Mouse (Mus musculus) fat pad, adult 2 months (tissue): ENCODE results near the gene Kif5a.
"Not testable (repeated sequence)": the region's sequence is repeated elsewhere in the genome, so short reads cannot be mapped to it uniquely, and the experiment has no call there.

Experiments
- DNase-seq: peaks from one replicate; pipeline ENCODE4 v3.0.0-alpha.2; 2011; ENCODE audit warnings: low read depth, low spot score; ENCODE audit errors: extremely low read depth

Kif5a gene

DNA sequence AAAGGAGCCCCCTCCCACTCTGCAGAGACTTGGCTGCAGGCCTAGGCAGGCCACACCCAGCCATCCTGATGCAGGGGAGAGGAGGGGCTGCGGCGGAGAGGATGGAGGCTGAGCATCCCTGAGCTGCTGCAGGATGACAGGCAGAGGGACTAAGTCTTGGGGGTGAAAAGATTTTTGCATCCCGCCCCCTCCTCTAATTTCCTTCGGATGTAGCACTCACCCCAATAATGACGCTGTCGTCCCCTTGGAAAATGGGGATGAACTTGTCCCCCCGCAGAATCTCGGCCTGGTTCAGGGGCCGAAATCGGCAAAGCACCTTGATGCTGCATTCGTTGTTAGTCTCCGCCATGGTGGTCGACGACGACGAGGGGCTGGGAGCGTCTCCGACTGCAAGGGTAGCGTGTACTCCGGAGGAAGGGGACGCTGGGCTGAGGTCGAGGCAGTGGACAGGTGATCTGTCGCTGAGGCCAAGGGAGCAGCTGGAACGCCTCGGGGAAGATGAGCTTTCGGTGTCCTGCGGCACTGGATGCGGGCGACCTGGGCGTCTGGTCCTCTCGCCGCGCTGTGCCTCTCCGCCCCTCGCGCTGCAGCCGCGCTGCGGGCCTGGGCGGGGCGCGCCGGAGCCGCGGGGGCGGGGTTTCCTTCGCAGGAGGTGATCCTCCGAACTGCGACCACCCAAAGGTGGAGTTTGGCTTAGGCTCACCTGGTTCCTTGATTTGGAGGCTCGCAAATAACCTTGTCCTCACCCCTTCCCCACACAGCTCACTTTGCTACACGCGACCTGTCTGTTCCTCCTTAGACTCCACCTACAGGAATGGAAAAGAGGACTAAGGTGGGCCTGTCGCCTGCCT lies at the start of gene Kif5a:
Gene Kif5a (minus strand): TSS at position 801 of the 851 bp plus-strand sequence.
- DNase-seq = no peak

DNA sequence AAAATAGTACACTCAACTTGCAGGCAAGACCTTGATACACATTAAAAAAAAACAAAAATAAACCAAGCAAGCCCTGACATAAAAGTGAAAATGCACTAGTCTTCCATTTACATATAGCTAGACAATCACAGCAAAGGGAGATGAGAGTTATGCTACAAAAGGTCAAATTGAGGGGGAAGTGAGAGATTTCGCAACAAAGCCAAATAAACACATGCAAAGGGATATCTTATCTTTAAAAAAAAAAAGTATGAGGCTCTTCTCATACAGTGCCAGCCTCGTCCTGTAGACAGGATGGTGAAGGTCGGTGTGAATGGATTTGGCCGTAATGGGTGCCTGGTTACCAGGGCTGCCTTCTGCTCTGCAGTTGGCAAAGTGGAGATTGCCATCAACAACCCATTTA lies 49.7 kb upstream of the Kif5a start:
- DNase-seq = no peak

DNA sequence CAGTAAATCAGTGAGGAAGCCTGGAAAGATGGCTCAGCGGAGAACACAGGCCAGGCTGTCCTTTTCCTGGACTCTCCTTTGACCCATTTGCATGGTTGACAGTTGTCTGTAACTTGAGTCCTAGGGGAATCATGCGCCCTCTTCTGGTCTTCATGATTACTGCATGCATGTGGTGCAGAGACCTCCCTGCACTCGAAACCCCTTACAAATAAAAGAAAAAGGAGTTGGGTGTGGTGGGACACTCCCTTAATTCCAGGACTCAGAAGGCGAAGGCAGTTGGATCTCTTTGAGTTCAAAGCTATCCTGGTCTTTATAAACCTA lies 49.2 kb upstream of the Kif5a start:
- no peak for DNase-seq

DNA sequence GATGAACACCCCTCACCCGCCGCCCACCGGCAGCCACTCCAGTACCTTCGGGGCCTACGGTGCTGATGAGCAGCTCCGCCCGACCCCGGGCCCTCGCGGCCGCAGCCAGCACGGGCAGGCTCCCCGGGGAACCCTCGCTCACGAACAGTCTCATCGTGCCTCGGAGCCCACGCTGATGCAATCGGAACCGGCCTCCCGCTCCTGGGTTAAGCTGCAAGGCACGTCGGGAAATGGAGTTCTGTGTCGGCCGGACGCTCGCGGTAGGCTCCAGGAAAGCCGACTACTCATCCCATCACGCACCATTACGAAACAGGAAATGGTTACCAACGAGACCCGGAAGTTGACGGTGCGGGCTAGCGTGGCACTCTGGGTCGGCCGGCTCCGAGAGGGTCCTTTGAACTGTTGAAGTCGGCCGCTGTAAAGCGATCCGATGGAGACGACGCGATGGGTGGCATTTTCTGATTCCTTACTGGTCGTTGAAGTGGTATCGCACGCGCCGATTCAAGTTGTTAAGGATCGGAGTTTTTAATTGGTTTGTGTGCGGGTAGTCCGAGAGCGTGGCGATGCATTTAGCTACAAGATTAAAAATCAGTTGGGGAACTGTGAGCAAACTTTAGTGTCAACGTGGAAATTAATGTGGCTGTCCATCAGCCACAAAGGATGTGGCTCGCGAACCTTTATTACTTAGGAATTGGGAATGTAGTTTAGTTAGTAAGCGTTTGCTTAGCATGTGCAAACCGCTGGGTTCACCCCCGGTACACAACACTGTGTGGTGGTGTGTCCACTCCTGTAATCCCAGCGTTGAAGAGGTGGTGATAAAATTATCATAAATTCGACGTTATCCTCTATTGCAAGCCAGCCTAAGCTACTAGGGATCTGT lies 48.6 kb upstream of the Kif5a start, which contains the start of gene Mars:
Gene Mars (minus strand): TSS at position 311 of the 880 bp plus-strand sequence.
- DNase-seq = no peak

DNA sequence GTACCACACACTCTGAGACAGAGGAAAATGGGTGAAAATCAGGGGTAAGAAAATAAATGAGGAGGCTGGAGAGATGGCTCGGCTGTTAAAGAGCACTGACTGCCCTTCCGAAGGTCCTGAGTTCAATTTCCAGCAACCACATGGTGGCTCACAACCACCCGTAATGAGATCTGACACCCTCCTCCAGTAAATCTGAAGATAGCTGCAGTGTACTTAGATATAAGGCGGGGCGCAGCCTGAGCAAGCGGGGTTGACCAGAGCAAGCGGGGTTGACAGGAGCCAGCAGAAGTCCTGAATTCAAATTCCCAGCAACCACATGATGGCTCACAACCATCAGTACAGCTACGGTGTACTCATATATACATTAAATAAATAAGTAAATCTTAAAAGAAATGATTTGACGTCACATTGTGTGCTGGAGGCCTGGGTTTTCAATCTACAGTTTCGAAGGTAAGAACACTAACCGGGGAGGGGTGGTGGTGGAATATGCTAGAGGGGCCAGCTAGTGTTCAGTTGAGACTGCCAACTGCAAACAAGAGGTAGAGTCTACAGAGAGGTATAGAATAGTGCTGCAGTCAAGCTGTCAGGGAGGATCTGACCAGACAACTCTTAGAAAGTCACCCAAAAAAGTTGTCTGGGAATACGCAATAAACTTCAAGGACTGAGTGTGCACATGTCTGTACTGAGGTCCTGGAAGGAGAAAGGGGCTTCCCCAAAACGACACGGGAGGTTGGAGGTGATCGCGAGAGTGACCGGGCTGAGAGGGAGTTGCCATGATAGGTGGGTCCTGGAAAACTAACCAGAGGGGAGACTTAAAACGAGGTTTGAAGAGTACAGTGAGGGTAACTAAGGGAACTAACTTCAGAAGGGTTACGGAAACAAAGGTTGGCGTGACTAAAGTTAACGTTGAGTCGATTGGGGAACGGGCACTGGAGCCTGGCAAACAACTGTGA lies 47.7 kb upstream of the Kif5a start:
- no peak for DNase-seq

DNA sequence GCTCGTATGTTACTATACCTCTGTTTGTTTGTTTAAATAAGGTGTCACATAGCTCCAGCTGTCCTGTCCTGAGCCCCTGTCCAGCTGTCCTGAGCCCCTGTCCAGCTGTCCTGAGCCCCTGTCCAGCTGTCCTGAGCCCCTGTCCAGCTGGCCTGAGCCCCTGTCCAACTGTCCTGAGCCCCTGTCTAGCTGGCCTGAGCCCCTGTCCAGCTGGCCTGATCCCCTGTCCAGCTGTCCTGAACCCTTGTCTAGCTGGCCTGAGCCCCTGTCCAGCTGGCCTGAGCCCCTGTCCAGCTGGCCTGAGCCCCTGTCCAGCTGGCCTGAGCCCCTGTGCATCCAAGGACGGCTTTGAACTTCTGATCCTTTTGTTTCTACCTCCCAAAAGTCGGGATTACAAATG lies 46.0 kb upstream of the Kif5a start:
- DNase-seq = not testable (repeated sequence)

DNA sequence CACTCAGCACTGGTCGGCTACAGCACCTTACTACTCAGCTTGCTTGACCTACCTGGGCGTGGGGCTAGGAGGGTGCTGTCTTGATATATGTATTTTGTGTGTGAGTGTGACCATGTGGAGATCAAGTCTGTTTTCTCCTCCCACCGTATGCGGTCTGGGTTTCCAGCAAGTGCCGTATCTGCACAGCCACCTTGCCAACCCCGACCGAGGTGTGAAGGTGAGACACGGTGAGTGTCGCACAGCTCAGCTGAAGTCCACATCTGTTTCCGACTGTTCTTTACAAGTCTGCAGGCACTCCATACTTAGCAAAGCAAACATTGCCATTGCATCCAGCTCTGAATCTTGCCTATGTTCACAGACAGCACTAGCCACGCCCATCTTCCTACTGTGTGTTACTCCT lies 40.0 kb upstream of the Kif5a start:
- DNase-seq = no peak

DNA sequence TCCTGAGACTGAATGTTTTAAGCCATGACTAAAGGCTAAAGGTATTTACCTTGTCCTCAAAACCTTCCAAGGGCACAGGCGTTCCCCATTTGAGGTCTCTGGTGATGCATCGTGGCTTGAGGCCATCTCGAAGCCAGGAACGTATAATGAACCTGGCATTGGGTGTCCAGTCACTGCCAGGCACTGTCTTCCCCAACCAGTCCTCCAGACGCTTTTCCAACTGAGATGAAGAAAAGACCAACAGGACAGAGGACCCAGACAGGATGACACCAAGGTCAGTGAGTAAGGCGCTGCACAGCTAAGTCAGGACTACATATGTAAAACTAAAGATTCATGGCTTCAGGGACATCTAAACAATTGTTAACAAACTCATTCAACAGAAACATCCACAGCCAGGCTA lies 37.2 kb upstream of the Kif5a start:
- no peak for DNase-seq

DNA sequence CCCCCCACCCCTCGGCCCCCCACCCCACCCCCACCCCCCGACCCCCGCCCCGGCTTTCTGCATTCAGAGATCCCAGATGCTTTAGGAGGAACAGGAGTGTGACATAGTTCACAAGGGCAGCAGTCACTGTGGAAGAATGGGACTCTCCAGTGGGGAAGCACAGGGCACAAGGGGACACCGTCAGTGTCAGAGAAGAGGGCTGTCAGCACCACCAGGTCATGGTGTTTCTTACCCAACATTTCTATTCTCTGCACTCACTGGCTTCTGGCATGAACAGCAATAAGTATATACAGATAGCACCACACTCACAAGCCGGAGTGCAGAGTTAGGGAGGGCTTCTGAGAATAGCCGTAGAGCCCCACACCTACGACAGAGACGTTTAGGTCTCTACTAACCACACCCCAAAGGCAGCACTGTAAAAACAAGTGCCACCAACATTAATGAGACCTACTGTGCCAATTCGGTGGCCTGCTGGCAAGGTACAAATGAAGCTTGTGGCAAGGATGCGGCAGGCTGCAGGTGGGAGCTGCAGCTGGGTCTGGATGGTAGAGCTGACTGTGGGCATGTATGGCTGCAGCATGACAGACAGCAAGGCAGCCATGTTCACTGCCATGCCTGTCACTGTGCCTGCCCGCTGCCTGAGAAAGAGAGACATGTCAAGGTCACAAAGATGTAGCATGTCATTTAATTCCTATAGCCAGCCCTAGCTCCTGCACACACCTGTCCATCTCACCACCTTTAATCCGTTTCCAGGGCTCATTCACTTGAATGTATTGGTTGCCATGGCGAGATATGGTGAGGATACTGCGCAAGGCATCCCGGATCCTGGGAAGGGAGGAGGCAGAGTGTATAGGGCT lies 34.1 kb upstream of the Kif5a start:
- no peak for DNase-seq

DNA sequence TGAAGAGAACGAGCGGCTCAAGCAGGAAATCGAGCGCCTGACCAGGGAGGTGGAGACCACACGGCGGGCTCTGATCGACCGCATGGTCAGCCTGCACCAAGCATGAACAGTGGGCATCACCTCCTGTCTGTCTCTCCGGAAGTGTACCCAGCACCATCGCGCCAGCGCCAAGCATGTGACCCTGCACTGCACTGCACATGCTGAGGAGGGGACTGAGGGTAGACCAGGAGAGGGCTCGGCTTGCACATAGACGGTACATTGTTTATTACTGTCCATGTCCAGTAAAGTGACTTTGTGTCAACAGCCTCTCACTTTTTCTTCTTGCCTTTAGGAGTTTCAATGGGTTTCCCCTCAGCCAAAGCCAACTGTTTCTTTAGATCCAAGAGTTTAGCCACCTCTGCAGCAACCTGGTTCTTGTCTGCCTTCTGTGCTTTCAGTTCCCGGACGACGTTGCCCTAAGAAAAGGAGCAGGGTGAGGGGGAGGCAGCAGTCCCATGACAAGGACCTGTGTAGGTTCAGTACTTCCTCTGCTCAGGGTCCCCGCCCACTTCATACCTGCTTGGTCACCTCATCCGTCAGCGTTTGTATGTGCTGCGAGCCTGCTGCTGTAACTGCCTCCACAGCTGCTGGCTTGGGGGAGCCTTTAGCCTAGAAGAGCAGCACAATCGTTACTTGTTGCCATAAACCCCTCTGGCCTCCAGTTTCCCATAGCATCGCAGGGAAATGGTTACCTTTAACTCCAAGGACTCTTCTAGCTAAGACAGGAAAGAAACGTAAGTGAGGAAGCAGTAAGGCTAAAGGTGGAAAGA lies 33.0 kb upstream of the Kif5a start:
- DNase-seq = no peak

DNA sequence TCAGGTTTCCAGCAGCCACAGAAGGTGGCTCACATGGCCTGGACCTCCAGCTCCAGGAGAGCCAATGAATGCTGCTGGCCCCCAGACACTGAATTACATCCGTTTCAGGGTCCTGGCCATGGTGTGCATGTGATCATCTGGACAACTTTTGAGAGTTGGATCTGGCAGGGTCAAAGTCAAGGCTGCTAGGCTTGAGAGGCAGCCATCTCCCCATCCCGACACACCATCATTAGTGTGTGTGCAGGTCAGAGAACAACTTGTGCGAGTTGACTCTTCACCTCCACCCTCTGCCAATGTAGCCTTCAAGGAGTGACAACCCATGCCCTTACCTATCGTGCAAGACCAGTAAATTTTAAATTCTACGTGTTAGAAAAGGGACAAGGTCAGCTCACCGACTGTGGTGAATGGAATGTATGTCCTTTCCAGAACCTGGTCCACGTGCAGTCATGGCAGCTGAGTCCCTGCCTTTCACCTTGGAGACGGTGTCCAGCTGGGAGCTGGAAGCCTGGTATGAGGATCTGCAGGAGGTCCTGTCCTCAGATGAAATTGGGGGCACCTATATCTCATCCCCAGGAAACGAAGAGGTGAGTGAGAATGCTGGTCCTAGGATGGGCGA lies 31.9 kb upstream of the Kif5a start:
- no peak for DNase-seq

DNA sequence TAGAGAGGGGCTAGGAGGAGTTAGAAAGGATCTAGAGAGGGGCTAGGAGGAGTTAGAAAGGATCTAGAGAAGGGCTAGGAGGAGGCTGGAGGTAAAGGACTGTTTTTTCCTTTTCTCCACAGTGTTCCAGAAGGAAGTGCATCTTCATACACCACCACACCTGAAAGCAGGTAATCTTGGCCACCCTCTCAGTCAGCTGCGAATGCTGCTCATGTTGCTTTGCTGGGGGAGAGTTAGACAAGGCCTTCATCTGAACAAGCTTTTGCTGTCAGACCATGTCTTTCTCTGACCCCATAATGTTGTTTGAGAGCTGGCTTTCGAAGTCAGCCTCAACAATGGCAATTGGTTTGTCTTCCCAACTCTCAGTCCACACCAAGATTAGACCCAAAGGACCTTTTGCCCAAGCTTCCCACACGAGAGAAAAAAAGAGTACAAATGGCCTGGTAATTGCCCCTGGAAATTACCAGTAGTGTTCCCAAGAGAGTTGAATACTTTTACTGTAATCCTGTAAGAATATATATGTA lies 30.5 kb upstream of the Kif5a start:
- DNase-seq = no peak

DNA sequence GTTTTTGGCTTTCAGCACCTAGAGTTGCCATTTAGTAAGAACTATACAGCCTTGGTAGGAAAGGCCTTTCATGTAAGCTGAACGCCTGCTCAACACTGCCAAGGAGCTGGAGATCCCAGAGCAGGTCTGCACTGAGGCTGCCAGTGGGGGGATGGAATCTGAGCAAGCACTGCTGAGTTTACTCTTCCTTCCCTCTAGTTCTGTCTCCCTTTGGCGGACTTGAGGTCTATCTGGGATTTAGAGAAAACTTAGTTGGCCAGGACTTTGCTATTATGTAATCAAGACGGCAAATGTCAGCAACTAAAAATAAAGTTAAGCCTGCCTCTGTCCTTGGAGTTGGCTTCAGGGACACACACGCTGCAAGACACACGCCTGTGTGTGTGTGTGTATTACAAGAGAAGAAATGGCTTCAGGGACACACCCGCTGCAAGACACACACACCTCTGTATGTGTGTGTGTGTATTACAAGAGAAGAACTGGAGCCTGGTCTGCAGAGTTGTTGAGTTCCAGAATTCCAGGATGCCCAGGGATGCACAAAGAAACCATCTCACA lies 29.9 kb upstream of the Kif5a start:
- no peak for DNase-seq

DNA sequence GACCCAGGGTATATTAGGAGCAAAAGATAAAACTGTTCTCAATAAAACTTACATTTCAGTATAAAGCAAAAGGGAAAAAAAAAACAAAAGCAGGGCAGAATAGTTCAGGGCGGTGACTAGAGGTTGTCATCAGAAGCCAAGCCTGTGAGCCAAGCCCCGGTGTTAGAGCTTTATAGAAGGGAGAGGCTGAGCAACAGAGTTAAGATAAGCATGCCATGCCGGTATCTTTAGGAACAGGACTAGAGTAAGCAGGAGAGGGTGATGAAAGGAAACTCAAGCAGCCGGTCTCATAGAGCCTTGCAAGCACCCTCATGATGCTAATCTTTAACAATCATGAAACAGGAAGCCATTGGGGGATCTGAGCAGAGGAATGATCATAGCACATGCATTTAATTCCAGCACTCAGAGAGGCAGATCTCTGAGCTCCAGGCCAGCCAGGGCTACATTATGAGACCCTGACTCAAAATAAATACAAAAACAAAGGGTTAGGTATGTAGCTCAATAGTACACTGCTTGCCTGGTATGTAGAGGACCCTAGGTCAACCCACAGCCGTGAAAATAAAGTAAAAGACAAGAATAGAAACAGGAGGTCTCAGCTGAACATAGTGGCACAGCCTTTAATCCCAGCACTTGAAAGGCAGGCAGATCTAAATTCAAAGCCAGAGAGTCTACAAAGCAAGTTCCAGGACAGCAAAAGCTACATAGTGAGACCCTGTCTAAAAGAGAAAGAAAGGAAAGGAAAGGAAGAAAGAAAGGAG lies 28.9 kb upstream of the Kif5a start:
- DNase-seq = no peak

DNA sequence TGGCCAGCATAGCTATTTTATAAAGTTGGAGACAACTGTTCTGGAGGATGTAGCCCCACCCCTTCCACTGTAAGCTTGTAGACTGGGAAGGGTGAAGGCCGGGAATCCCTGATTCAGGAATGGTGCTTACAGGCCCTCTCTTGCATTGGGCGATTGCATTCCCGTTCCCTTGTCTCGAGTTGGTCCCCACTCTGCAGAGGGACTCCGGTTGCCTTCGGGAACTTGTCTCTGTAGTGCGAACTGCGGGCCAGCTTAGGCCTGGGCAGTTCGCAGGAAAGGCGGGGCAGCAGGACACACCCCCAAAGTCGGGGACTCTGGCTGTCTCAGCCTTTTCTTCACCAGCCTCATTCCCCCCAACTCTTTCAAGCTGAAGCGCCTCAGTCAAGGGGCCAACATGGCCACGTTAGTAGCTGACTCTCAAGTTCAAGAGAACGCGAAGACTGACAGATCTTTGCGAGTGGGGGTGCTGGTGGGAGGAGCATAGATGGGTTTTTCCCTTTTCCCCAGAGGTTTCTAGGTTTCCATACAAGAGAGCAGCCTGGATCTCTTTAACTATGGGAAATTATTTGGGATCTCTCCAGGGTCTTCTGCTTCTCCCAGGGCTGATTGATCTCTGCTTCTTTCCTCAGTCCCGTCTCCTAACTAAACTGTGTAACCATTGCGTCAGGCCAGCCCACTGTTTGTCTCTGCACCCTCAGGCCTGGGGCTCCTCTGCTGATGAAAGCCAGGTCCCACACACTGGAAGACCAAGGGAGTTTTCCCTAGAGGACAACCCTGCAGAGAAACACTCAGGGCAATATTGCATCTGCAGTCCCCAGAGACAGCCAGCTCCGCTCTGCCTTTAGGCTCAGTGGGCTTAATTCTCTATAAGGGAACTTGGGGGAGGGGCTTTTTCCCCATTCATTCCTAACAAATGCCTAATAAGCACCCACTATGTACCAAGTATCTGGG lies 28.1 kb upstream of the Kif5a start:
- no peak for DNase-seq

DNA sequence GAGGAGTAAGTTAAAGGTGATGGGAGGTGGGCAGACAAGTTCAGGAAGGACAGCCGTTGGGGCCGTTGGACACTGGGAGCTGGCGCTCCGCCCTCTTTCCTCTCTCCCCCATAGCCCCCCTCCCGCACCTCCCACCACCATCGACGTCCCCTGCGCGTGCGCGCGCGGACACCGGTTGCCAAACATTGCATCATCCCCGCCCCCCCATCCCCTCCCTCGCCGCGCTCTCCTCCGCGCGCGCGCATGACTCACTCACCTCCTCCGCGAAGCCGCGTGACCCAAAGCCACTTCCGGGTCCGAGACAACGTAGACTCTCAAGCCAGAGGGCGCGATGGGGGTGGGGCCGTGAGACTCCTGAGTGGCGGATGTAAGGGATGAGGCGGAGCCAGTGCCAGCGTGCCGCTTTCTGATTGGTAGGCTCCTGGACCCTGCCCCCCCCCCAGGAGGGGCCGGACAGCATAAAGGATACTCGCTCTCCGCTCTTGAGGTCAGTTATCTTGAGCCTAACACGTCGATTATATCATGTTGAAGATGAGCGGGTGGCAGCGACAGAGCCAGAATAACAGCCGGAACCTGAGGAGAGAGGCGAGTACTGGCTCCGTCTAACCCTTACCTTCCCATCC lies 27.3 kb upstream of the Kif5a start:
- peak; percentile 94 for DNase-seq
